Comparison of ENCODE assay signal across 8 mouse cellular contexts in genomic region chr14:31462226-31462625, GRCm38 (mm10). TPM values are rescaled to one million over a fixed set of nuclear protein-coding genes. Genes with fewer than 3 reads are reported as not detected.
DNase-seq lines count a peak whose midpoint lies in the region; ATAC-seq and TF ChIP-seq lines count a peak whose summit lies in the region.
"Not testable (repeated sequence)": the region's sequence is repeated elsewhere in the genome, so short reads cannot be mapped to it uniquely, and the experiment has no call there.

No protein-coding gene starts in this region.

- 0 out of 2 replicates have a peak, but pooled peaks have one; percentile 31 for ATAC-seq in intestine, embryonic 16.5 days
- ATAC-seq in lung, embryonic 16.5 days (ENCODE audit: low read depth), result peak; percentile 39; the same call in 1 of the 2 replicates
- ATAC-seq in stomach, postnatal 0 days (ENCODE audit: low FRiP score, low TSS enrichment), result not testable (repeated sequence)

- not testable (repeated sequence) for H3K27me3 ChIP-seq in intestine, embryonic 16.5 days (replicated peaks; ENCODE audit: control insufficient read depth, insufficient read depth, low read length); lung, embryonic 16.5 days (ENCODE audit: control insufficient read depth, insufficient read depth, low read depth, low read length); stomach, postnatal 0 days (ENCODE audit: control insufficient read depth, insufficient read depth, low read length)

- TF ChIP-seq CTCF in layer of hippocampus, adult 2 months (conservative IDR thresholded peaks at IDR 0.05), result peak; percentile 57
- TF ChIP-seq CTCF in stomach, postnatal 0 days (IDR thresholded peaks at IDR 0.05; ENCODE audit: low read depth), result peak; percentile 46

- not testable (repeated sequence) for H3K27ac ChIP-seq in intestine, embryonic 16.5 days (ENCODE audit: low read length); layer of hippocampus, adult 2 months; lung, embryonic 16.5 days (ENCODE audit: low read length); stomach, postnatal 0 days (replicated peaks)

- not testable (repeated sequence) for H3K9me3 ChIP-seq in intestine, embryonic 16.5 days (ENCODE audit: control insufficient read depth, low read length); lung, embryonic 16.5 days (ENCODE audit: control insufficient read depth, low read length); stomach, postnatal 0 days (ENCODE audit: control insufficient read depth, low read length)

- not testable (repeated sequence) for H3K4me2 ChIP-seq in intestine, embryonic 16.5 days (ENCODE audit: low read depth, low read length); lung, embryonic 16.5 days (ENCODE audit: low read depth, low read length); stomach, postnatal 0 days (replicated peaks; ENCODE audit: low read depth)

- not testable (repeated sequence) for H3K4me3 ChIP-seq in intestine, embryonic 16.5 days (ENCODE audit: low read length); layer of hippocampus, adult 2 months; lung, embryonic 16.5 days (ENCODE audit: low read length); stomach, postnatal 0 days (ENCODE audit: low read depth, low read length)

- H3K36me3 ChIP-seq in intestine, embryonic 16.5 days (ENCODE audit: control insufficient read depth, insufficient read depth, low read length); lung, embryonic 16.5 days (ENCODE audit: control insufficient read depth, insufficient read depth, low read length); stomach, postnatal 0 days (ENCODE audit: control insufficient read depth, insufficient read depth, low read length): not testable (repeated sequence)

- H3K4me1 ChIP-seq in intestine, embryonic 16.5 days (ENCODE audit: control insufficient read depth, insufficient read depth, low read length); lung, embryonic 16.5 days (replicated peaks; ENCODE audit: control insufficient read depth, insufficient read depth, low read length); stomach, postnatal 0 days (replicated peaks; ENCODE audit: control insufficient read depth, insufficient read depth): not testable (repeated sequence)

- not testable (repeated sequence) for H3K9ac ChIP-seq in intestine, embryonic 16.5 days (ENCODE audit: low read depth, low read length); lung, embryonic 16.5 days (ENCODE audit: low read length); stomach, postnatal 0 days (ENCODE audit: low read length)

- WGBS in intestine, embryonic 16.5 days, result 74% methylated on average over 5 of the region's 5 CpGs
- WGBS in lung, embryonic 16.5 days, result 71% methylated on average over 5 of the region's 5 CpGs
- WGBS in stomach, postnatal 0 days, result 73% methylated on average over 5 of the region's 5 CpGs

- not testable (repeated sequence) for TF ChIP-seq EP300 in stomach, postnatal 0 days (optimal IDR thresholded peaks at IDR 0.05)

- peak; percentile 32 for DNase-seq in 3134 (ENCODE audit: extremely low read depth, insufficient read length, low spot score)
- peak; percentile 33 for DNase-seq in CD4-positive, CD25-positive, alpha-beta regulatory T cell, adult 2 months (ENCODE audit: low read depth, low spot score)
- DNase-seq in R1 (ENCODE audit: low read depth, low spot score), result peak; percentile 23
- peak; percentile 41 to 52 for DNase-seq in heart, adult 18-20 months
- not testable (repeated sequence) for DNase-seq in layer of hippocampus, adult 2 months (ENCODE audit: low spot score in 2 of 2); stomach, postnatal 0 days (ENCODE audit: low spot score)

RNA-seq across cellular contexts. Expression of gene Sh3bp5, which starts 26.3 kb away (rescaled TPM):
- 10 to 100 TPM; 60.0 to 60.9 TPM for total RNA-seq in heart, adult 18-20 months (2021)
- polyA plus RNA-seq in intestine, embryonic 16.5 days (2015; fragmentation: Nextera tagmentation; extraction: Ambion mirVana), result 17.1 and 17.2 TPM in 2 replicates
- total RNA-seq in layer of hippocampus, adult 2 months (2021), result 100 to 1,000 TPM; 147 to 158 TPM
- 26.1 and 27.3 TPM in 2 replicates for polyA plus RNA-seq in lung, embryonic 16.5 days (2015; fragmentation: Nextera tagmentation; extraction: Ambion mirVana)
- 9.9 and 10.9 TPM in 2 replicates for polyA plus RNA-seq in stomach, postnatal 0 days (2015; fragmentation: Nextera tagmentation; extraction: Ambion mirVana)

RNA-seq across cellular contexts. Expression of gene Eaf1, which starts 32.0 kb away (rescaled TPM):
- 10 to 100 TPM; 13.4 to 15.3 TPM for total RNA-seq in heart, adult 18-20 months (2021)
- polyA plus RNA-seq in intestine, embryonic 16.5 days (2015; fragmentation: Nextera tagmentation; extraction: Ambion mirVana), result 17.9 and 19.3 TPM in 2 replicates
- total RNA-seq in layer of hippocampus, adult 2 months (2021), result 10 to 100 TPM; 13.7 to 19.4 TPM
- polyA plus RNA-seq in lung, embryonic 16.5 days (2015; fragmentation: Nextera tagmentation; extraction: Ambion mirVana), result 21.0 and 21.3 TPM in 2 replicates
- polyA plus RNA-seq in stomach, postnatal 0 days (2015; fragmentation: Nextera tagmentation; extraction: Ambion mirVana), result 10.5 and 11.9 TPM in 2 replicates

RNA-seq across cellular contexts. Expression of gene Mettl6, which starts 32.6 kb away (rescaled TPM):
- 10 to 100 TPM in 1 of 2 experiments, 1 to 10 TPM in 1; 9.1 to 10.6 TPM for total RNA-seq in heart, adult 18-20 months (2021)
- polyA plus RNA-seq in intestine, embryonic 16.5 days (2015; fragmentation: Nextera tagmentation; extraction: Ambion mirVana), result 44.6 TPM in 2 replicates
- 10 to 100 TPM; 32.4 to 35.0 TPM for total RNA-seq in layer of hippocampus, adult 2 months (2021)
- polyA plus RNA-seq in lung, embryonic 16.5 days (2015; fragmentation: Nextera tagmentation; extraction: Ambion mirVana), result 50.3 and 54.3 TPM in 2 replicates
- polyA plus RNA-seq in stomach, postnatal 0 days (2015; fragmentation: Nextera tagmentation; extraction: Ambion mirVana), result 29.4 and 31.9 TPM in 2 replicates
